Mouse (Mus musculus) megakaryocyte-erythroid progenitor cell, adult 5-6 weeks (primary cell): ENCODE data around the gene Lrit3. TPM values are rescaled to one million over a fixed set of nuclear protein-coding genes. Genes with fewer than 3 reads are reported as not detected.

Experiments used
- ATAC-seq: replicated peaks from 2 replicates; pipeline ENCODE4 v1.8.0; 2016; ENCODE audit warnings: mild to moderate bottlenecking, inconsistent platforms; ENCODE audit not compliant: severe bottlenecking, poor library complexity, low FRiP score, low TSS enrichment
- total RNA-seq, 2 experiments: library from RNA; stranded (forward) in 1 of 2; stranded (reverse) in 1 of 2; fragments of 200-1000, 215-1000 nt in 1 of 2; fragments of >200 nt in 1 of 2; fragmentation: Nextera tagmentation in 1 of 2; gene quantifications; 2 replicates each; pipeline ENCODE4 v1.2.3; 2014 to 2017

Gene Lrit3
- not detected in 2 replicates for total RNA-seq (2014; fragmentation: Nextera tagmentation)
- total RNA-seq (2017), result not detected in 2 replicates

DNA sequence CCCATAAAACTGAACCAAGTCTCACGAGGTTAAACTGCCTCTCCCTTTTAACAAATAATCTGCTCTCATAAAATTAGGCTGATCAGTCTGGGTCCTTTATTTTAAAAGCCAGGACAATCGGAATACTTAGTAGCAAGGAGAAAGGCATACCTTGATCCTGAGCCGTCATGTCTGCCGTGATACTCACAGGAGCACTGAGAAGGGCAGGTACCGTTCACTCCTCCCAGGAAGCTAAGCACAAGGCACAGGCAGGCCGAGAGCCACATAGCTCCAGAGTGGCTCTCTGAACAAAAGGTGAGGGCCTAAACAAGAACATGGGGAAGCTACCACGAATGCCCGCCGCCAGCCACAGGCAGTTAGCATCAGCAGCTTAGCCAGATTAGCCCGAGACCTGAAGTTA lies at the start of gene Lrit3:
TSS of gene Lrit3 (minus strand) at position 266 of the 400 bp plus-strand sequence.
- ATAC-seq, result no peak

DNA sequence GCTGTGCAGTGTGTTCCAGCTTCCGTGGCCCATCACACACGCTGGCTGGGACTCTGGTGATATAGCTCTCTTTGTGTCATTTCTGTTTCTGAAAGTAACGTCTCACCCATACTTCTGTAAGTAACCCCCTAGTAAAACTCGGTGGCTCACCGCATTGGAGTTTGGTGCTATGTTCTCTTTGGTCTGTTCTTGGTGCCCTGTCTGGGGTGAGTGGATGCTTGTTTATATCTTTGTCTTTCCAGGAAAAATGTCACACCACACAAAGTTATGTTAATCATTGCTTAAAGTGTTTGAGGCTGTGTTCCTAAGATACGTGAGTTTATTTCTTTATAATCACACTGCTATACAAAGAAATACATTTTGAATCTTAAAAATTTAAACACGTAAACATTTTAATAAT lies 43.0 kb upstream of the Lrit3 start:
- no peak for ATAC-seq

DNA sequence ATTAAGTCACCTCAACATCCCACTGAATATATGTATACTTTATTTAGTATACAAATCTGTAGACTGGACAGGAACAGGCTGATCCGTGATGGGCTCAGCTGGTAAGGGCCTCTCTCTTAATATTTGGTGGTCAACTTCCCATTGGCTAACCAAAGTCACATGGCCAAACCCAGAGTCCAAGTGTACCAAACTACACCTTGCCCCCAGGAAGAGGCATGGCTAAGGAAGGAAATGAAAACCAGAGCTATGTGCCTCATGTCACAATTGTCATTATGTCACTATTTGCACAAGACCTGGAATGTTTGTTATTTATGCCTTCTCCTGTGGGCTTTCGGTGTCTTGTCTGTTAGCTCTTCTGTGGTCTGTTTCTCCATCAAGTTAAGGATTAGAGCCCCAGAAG lies 42.0 kb upstream of the Lrit3 start:
- no peak for ATAC-seq

DNA sequence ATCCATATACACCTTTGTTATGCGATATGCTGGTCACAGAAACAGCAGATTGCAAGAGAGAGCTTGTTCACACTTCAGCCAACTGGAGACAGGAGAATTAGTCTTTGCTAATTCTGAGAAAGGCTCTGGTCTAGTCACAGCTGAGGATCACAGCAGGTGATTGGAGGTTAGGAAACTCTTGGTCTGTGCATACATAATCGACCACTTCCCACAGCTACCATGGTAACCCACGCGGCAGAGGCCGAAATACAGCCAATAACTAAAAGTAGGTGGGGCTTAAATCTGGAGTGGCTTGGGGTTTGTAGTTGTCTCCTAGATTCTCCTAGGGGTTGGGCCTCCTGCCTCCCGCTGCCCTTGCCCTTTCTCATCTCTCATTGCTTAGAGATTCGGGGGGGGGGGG lies 34.2 kb upstream of the Lrit3 start:
- no peak for ATAC-seq

DNA sequence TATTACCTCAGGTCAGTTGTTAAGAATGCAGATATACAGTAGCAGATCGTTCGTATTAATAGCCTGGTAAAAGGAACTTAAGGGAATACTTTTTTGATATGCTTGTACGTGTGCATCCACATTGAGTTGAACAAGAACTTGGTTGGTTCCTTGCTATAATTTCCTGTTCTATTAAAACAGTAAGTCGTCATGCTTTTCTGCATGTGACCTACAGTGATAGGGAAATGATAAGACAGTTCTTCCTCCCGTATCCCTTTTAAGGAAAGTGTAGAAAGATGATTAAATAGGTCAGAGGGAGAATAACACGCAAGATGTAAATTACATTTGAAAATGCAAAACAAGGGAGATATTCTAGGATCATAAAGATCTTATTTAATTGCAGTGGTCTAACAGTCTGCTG lies 33.1 kb upstream of the Lrit3 start:
- no peak for ATAC-seq

DNA sequence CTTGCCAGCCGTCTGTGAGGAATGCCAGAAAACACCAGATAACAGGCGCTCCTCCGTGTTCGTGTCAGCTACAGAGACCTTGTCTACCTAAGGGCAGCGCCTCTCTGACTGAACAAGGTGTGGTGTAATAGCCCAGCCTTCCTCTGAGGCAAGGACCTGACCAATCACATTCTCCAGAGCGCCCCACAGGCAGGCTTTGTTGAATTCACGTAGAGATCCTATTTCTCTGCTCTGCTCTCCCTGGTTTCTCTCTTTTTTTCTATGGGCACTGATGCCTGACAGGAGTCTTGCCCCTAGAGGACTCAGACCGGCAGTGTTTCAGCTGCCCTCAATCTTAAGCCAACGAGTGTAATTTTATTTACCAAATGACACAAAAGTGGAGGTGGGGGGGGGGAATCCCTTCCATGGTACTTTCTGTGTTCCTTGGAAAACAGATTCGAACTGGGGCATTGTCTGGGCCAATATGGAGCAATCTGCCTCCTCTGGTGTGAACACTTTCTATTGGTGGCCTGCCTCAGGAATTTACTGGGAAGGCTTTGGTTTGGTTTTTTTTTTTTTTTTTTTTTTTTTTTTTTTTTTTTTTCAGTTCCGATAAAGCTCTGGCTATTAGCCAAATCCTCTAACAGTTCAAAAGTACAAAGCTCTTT lies 32.3 kb upstream of the Lrit3 start:
- ATAC-seq, result peak; percentile 36; the same call in 1 of the 2 replicates

DNA sequence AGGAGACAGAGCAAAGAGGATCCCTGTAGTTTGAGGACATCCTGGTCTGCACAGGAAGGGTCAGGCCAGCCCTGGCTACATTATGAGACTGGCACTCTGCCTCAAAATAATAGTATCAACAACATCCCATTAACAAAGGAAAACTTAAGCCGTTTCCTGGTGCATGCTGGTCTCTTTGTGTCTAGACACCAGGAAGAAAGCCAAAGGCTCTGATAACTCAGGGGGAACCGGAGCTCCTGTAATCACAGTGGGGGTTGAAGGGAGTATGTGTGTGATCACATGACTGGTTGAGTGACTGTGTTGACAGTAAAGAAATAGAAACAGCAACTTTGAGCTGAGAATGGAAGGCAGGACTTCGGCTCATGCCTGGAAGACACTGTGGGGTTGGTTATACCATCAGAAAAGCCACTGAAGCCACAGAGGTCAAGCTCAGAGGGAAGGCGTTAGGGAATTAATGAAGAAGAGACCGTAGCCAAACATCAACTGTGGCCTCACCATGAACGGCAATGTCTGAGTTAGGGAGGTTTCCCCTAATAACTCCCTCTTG lies 31.6 kb upstream of the Lrit3 start, which contains the start of gene Cfi:
TSS of gene Cfi (plus strand) at position 497 of the 547 bp plus-strand sequence.
- ATAC-seq, result no peak

DNA sequence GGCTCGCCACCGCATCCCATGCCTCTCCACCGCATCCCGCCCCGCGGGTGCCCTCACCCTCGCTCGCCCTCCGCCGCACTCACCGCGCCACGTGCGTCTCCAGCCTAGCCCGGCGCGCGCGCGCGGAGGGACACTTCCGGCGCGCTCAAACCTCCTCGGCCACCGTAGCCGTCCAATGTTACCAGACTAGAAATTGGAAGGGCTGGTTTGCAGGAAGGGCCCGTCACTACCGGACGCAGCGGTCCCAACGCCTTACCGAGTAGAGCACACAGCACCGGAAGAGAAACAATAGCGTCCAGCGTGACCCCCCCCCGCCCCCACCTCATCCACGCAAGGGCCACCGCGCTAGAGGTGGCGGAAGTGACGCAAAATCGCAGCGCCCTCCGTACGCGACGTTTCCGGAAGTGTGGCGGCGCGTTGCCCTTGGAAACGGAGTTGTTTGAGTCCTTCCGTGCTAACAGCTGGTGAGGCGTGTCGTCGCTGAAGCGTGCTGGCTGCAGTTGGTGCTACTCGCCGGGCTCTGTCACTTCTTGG lies 27.3 kb upstream of the Lrit3 start, which contains the start of gene Gar1:
TSS of gene Gar1 (minus strand) at position 362 of the 534 bp plus-strand sequence.
- peak; percentile 88 for ATAC-seq

DNA sequence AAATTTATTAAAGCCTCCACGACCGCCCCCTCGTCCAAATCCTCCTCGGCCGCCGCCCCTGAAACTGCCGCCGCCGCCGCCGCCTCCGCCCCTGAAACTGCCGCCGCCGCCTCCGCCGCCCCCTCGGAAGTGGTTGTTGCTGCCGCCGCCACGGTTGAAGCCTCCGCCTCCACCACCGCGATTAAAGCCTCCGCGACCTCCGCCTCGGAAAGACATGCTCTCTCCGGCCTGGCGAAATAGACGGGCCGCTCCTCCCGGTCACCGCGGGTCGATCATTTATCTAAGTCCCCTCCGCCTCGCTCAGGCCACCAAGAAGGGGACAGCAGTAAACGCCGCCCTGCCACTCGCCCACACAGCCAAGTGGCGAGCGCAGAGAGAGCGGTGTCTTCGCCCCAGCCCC lies 26.8 kb upstream of the Lrit3 start:
- ATAC-seq, result peak; percentile 34; the same call in 1 of the 2 replicates

DNA sequence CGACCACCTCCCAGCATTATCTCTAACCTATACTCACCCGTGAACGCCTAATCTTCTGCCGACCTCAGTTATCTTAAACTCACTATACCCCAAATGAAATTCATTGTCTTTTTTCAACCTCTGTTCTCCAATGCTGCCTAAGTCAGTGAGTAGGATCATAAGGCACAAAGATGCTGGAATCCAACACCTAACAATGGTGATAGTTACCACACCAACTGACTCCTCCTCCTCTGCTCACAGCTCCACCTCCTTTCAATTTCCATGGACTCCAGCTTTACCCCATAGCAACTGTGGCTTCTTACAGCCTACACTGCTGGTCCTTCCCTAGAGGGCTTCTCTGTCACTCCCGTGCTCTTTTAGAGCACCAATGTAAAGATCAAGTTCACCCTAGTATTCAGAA lies 23.9 kb upstream of the Lrit3 start:
- ATAC-seq, result no peak

DNA sequence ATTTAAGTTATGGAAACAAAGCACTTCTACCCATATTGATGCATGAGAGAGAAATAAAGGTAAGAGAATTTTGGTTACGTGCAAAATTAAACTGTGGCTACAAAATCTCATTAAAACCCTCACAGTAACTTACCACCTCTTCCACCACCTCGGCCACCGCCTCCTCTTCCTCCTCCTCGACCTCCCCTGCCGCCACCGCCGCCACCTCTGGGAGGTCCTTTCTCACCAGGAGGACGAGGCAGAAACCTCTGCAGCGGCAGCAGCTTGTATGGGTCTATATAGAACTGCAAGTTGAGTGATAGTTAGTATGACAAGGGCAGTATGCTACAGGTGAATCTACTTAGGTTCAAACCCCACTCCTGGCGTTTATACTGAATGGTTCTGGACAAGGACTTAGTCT lies 22.9 kb upstream of the Lrit3 start:
- ATAC-seq, result no peak

DNA sequence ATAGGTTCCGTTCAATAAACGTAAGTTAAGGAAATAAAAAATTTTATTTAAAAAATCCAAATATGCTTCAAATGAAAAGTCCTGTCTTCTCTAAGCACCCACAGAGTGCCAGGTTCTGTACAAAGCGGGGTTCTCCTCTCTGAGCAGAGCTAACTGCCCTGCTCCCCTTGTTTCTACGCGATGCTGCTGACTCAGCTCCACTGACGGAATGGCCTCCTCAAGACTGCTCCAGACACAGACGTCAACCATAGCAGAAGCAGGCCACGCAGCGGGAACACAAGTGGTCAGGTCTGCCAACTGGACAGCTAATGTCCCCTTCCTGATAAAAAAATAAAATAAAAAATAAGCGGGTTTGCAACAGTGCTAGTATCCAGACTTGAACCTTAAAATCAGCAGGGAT lies 21.1 kb upstream of the Lrit3 start:
- no peak for ATAC-seq

DNA sequence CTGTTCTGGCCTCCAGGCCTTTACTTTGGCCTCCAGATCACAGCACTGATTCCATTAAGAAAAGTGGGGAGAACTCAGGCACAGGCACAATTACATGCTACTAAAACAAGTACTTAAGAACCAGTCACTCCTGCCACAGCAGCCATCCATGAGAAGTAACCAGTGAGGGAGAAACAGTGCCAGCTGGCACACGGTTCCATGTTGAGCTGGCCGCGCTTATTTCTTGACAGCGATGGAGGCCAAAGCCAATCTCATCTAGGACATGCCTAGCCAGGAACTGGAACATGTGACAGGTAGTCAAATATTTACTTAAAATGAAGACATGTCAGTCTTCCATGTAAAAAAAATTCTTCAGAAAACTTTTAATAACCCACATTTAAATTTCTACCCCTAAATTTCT lies 20.3 kb upstream of the Lrit3 start:
- ATAC-seq, result no peak

DNA sequence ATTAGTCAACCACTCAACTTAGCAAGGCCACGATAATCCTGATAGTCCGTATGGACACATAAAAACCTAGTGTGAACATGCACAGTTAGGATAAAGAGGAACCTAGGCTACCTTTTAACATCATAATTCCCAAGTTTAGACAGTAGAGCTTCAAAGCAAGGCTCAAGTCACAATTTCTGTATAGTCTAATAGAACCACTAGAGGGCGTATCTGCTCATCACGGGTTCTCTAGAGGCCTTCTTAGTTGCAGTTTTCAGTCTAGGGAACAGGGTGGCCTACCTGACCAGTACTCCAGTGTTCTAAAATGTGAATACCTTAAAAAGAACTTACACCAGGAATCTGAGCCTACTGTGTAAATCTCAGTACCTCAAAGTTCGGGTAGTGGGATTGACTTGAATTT lies 19.5 kb upstream of the Lrit3 start:
- peak; percentile 86 for ATAC-seq

DNA sequence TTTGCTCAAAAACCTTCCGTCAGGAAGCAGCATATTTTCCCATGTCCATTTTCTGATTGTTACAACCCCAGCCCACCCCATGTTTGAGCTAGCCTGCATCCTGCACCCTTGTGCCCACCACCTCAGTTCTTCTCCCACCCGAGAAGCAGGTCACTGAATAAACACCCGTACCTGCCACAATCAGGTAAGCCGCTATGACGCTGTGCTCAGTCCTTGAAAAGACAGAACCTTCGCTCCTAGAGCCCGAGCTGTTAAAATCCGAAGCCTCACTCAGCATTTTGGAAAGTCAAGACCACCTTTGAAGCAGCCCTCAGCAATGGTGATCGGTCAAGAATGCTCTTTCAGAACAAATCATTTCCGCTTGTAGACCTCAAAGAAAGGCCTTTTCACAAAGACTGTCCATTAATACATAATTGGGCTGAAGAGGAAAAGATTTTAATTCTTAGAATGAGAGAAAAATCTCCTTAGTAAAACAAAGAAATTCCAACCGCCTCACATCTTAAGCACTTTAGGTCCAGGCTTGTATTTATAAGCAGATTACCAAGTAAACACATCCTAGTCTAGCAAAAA lies 18.5 kb upstream of the Lrit3 start, which contains the start of gene Rrh:
TSS of gene Rrh (minus strand) at position 382 of the 570 bp plus-strand sequence.
- no peak for ATAC-seq

DNA sequence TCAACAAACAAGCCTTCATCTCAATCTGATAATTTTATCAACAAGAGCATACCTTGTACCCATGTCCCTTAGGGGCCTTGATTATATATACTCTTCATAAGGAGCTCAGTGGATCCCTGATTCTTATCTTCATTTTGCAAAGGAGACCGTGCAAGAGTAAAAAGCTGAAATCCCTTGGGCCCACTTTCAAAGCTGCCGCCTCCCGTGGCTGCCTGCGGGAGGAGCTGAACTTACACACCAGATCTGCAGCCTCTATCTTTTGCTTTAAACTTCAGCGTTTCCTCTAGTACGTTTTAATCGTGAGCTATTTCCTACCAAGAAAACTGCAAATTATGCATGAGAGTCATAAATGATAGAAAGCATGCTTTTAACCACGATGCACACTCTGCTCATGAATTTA lies 17.9 kb upstream of the Lrit3 start:
- no peak for ATAC-seq

DNA sequence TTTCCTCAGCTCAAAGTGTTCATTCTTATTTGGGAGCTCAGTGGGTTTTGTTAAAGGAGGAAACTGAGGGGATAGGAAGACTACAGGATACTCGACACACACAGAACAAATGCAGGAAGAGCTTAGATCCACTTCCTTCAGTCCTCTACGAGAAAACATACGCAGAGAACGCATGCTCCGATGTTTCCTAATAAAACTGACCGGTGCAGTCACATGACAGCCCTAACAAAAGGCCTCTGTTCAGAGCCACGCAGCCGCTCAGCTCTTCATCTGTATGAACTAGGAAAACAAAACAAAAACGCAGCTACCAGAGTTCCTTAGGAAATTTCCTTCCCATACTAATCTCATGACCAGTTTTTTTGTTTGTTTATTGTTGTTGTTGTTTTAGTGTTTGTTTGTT lies 17.0 kb upstream of the Lrit3 start:
- no peak for ATAC-seq

DNA sequence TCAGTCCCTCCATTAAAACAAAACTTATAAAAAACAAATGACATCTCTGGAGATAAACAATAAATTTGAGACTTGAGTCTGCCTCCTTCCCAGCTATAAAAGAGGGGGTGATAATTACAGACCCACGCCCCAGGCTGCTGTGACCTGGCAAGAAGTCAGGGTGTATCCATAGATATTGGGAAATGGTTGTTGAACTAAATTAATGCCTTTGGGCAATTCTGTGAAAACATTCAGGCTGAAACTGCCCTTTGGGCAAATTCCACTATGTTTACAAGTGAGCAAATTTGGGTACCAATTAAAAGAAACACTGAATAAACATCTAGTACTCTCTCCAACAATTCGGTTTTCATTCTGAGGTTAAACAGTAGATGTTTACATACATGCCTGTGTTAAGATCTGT lies 4.8 kb downstream of the Lrit3 start:
- ATAC-seq, result no peak

DNA sequence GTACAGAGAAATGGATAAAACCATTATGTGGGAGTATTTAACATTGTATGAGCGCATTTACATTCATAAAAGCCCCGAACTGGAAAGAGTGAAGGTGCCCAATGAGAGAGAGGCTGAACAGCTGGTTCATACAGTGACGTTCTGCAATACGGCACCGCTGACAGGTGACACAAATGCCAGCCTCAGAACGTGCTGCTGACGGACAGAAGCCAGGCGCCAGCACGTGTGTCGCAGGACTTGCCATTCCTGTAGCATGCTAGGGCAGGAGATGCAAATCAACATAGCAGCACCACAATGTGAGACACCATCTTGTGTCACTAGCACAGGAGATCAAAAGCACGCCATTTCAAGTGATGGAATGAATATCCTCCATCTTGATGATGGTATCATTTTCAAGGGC lies 5.3 kb downstream of the Lrit3 start:
- no peak for ATAC-seq

DNA sequence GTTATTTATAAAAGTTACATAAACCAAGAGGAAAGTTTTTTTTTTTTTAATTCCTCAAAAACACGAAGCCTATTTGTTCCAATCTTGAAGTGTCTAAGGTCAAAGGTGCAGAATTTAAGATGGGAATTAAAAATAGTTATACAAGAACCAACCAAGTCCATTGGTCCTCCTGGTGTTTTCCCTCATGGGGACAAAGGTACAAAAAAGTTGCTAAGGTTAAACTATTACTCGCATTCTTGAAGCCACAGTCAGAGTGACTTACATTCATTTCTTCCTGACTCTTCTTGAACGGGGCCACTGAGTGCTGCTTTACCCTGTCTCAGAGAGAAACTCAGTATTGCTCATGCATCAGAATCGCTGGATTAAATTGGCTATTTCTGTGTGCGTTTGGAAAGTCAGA lies 6.5 kb downstream of the Lrit3 start:
- no peak for ATAC-seq

DNA sequence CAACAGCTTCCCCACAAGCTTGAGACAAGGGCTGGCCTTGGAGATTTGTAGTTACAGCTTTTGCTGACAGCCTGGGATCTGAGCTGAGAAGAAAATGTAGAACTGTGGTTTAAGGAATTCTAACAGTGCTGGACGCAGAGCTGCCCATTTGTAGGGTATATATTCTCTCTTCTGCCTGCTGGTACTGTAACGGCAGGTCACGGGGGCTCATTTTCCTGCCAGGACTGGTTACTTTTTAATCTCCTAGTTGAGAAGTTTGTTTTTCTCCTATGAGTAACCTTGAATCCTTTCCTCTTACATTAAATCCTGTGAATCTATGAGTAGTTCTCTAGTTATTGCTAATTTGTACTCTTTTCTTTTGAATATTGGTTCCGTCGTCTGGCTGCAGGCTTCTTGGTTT lies 10.0 kb downstream of the Lrit3 start:
- no peak for ATAC-seq
